Mouse (Mus musculus) embryonic stem cell, embryonic (primary cell): ENCODE data around the gene Tnfrsf1b.

Experiments used
- CTCF ChIA-PET, 4 experiments: fragments of 300-600 bp in 2 of 4; fragments of 350-600 bp in 2 of 4; sonication (Branson Sonifier 250); formaldehyde crosslinking; loops; one replicate each; lab custom pipeline; 2022; ENCODE audit warnings: inconsistent platforms in 2 of 4; lab: Charles Lee
- POLR2A ChIA-PET, 4 experiments: fragments of 300-600 bp in 2 of 4; fragments of 350-600 bp in 2 of 4; sonication (Branson Sonifier 250); formaldehyde crosslinking; loops; one replicate each; lab custom pipeline; 2022; ENCODE audit warnings: antibody characterized with exemption in 4 of 4, inconsistent platforms in 1 of 4; lab: Charles Lee

Tnfrsf1b gene

DNA sequence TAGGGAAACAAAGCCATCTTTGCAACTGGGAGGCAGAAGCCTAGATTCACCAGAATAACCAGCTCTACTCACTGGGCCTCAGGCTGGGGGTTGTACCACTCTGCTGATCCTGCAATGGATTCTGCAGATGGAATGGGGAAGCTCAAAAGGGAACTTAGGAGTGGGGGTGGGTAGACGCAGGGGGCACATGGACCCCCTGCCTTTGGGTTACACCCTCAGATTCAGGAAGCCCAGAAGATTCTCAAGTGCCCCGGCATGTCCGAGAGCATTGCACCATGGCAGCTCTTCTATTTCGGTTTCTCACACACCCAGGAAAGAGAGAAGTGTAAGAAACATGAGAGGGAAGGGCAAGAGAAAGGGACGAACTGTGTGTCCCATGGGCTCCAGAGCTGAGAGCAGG, 23.5 kb upstream of the Tnfrsf1b start:
- CTCF ChIA-PET = interaction anchor here in 2 of 4 experiments (0.7 to 1.1 kb wide), 4 partner anchors 51 to 74 kb away, joined by 3 to 5 read pairs (median 4); no protein-coding TSS in a partner anchor

DNA sequence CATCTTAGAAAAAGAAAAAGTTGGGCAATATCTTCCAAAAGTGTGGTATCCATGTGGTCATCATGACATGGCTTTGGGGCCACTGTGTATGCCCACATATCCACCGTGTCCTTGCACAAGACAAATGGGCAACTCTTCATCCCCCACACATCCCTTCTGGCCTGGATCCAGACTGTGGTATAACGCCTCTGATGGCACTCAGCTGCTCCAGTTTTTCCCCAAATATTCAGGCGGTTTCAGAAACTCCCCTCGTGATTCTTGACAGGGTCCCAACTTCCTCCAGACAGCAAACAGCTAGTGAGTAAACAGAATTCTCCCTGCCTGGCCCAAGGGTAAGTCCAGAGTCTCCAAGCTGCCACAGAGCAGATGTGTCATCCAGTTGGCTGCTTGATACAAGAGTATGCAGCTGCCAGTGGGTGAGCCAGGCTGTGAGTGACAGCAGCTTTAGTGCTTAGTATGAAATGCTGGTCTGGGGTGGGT, 21.0 kb upstream of the Tnfrsf1b start:
- ChIA-PET CTCF (interaction anchor here in 2 of 4 experiments (0.9 to 1.5 kb wide), 3 partner anchors 48 to 53 kb away, joined by 3 to 4 read pairs (median 4); no protein-coding TSS in a partner anchor), POLR2A (interaction anchor here in 3 of 4 experiments (1.2 to 19.8 kb wide), 9 partner anchors 9 to 58 kb away, joined by 3 to 364 read pairs (median 6); partner anchors contain the start of gene Tnfrsf1b (in 3 of the 3))

More for the DNA sequence above, 23.5 kb upstream of the Tnfrsf1b start:
- POLR2A ChIA-PET = interaction anchor here in 3 of 4 experiments (0.6 to 19.8 kb wide), 17 partner anchors 10 to 477 kb away, joined by 3 to 364 read pairs (median 4); partner anchors contain the start of genes Tnfrsf1b (in 2 of the 3) and Vps13d (in 2 of the 3)

DNA sequence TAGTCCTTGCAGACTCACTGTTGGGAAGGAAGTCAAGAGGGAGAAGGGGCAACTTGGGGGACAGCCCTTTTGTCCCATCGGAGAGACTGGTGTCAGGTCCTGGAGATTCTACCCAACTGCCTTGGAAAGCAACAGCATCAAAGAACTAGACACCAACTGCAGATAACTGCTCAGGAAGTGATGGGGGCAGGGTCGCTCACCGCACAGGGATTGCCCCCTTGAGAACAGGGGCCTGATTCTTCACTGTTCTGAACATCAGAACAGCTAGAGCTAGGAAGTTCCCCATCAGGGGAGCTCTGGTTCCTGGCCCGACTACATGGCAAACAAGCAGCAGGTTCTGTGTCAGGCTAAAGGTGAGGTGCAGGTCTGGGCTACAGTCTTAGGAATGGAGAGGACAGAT, 19.8 kb upstream of the Tnfrsf1b start:
- POLR2A ChIA-PET = interaction anchor here in 3 of 4 experiments (0.6 to 19.8 kb wide), 10 partner anchors 9 to 280 kb away, joined by 3 to 364 read pairs (median 6); partner anchors contain the start of gene Tnfrsf1b (in 2 of the 3)
- CTCF ChIA-PET = interaction anchor here in 3 of 4 experiments (0.9 to 1.5 kb wide), 4 partner anchors 47 to 52 kb away, joined by 3 to 5 read pairs (median 4); no protein-coding TSS in a partner anchor

DNA sequence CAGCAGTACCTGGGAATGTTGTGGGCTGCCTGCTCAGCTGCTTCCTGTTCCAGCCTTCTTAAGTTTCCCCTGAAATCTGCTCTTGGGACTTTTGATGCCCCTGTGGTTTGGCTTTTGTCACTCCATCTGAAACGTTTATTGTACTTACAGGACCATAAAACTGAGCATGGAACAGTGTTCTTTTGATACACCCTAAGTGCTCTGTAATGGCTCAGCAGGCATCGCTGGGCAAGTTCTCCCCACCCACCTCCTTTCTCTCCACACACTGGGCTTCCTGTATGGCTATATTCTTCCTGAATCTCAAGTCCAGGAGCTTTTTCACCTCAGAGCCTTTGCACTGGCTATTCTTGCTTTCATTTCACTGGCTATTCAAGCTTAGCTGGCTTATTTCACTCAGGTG, 18.1 kb upstream of the Tnfrsf1b start:
- CTCF ChIA-PET = interaction anchor here in 2 of 4 experiments (0.6 to 1.6 kb wide), 5 partner anchors 45 to 50 kb away, joined by 3 to 7 read pairs (median 4); no protein-coding TSS in a partner anchor
- POLR2A ChIA-PET = interaction anchor here in 3 of 4 experiments (0.8 to 19.8 kb wide), 17 partner anchors 8 to 1964 kb away, joined by 3 to 364 read pairs (median 5); partner anchors contain the start of gene Tnfrsf1b (in 3 of the 3)

DNA sequence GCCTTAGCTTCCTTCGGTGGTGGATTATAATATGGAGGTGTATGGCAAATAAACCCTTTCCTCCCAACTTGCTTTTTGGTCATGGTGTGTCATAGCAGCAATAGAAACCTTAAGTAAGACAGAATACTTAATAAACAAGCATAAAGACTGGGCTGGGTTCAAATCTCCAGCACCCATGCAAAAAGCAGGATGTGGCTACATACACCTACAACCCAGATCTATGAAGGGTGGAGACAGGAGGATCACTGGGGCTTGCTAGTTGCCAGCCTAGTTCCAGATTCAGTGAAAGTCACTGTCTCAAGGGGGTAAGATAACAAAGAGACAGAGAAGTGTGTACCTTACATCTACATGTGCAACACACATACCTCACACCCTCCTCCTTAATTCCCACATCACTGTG, 16.9 kb upstream of the Tnfrsf1b start:
- CTCF ChIA-PET = interaction anchor here in 1 of 4 experiments (0.9 kb wide), 1 partner anchor 23 kb away, joined by 3 read pairs; no protein-coding TSS in a partner anchor

DNA sequence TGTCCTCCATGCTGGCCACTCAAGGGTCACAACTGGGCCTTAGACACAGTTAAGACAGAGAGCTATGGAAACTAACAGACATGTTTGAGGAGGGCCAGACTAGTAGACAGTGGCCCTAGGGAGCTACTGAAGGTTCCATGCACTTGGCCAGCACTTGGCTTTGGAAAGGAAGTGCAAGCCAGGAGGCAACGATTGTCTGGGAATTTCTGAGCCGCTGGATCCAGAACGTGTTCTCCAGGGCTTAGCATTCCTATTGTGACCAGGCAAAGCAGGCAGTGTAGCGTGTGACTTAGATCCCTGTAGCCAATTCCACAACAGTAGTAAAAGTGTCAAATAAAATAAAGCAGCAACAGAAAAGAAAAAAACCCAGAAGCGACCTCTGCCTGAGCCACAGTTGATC, 14.1 kb upstream of the Tnfrsf1b start:
- CTCF ChIA-PET = no interaction called here

More for the DNA sequence above, 16.9 kb upstream of the Tnfrsf1b start:
- POLR2A ChIA-PET = interaction anchor here in 2 of 4 experiments (1.1 to 19.8 kb wide), 7 partner anchors 8 to 28 kb away, joined by 3 to 364 read pairs (median 9); partner anchors contain the start of gene Tnfrsf1b (in 2 of the 2)

DNA sequence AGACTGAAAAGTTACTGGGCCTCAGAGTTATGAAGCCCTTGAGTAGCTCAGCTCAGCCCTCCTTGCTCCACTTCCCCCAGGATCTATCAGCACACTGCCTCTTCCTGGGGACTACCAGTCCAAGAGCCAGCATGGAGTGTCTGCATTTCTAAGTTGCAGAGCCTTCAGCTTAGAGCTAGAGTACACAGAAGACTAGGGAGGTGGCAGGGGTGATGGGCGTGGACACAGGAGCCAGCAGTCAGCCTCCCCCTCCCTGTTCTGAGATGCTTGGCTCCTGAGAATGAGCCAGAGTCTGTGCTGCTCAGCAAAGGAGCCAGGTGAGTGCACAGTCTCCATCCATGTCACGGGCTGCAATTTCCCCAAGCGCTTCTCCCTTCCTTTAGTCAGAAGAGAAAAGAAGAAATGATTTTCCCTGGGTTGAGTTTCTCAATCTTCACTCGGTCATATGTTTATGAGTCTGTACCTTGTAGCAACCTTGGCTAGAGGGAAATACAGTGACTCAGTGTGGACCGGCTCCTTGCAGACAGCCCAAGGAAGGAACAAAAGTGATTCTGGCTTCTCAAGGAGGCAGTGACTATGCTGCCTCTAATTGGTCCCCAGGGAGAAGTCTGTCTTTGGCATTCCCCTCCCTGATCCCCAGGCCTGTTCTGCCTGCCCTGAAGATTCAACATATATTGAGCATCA, 11.2 kb upstream of the Tnfrsf1b start:
- CTCF ChIA-PET = interaction anchor here in 2 of 4 experiments (0.6 to 1.5 kb wide), 2 partner anchors 13 to 43 kb away, joined by 3 to 5 read pairs; no protein-coding TSS in a partner anchor
- POLR2A ChIA-PET = interaction anchor here in 2 of 4 experiments (0.6 to 19.9 kb wide), 8 partner anchors 9 to 19 kb away, joined by 3 to 364 read pairs (median 3); partner anchors contain the start of gene Tnfrsf1b (in 2 of the 2)

More for the DNA sequence above, 14.1 kb upstream of the Tnfrsf1b start:
- POLR2A ChIA-PET = interaction anchor here in 3 of 4 experiments (0.6 to 19.8 kb wide), 9 partner anchors 9 to 36 kb away, joined by 3 to 329 read pairs (median 5); partner anchors contain the start of gene Tnfrsf1b (in 3 of the 3)

DNA sequence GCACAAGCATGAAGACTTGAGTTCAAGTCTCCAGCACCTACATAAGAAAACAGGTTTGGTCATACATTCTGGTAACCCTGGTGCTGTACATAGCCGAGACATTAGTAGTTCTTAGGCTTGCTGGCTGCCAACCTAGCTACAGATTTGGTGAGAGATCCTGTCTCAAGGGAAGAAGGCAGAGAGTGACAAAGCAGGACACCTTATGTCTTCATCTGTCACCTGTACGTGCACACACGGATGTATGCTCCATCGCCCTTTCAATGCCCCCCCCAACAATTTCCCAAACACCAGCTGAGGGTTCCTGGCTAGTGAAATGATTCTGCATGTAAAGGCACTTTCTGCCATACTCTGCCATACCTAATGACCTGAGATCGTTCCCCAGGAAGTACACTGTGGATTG, 9.5 kb upstream of the Tnfrsf1b start:
- POLR2A ChIA-PET = interaction anchor here in 2 of 4 experiments (0.6 to 19.9 kb wide), 6 partner anchors 8 to 209 kb away, joined by 3 to 364 read pairs (median 6); partner anchors contain the start of gene Tnfrsf1b (in 2 of the 2)
- CTCF ChIA-PET = interaction anchor here in 1 of 4 experiments (0.7 kb wide), 1 partner anchor 59 kb away, joined by 3 read pairs; the partner anchor contains the start of gene Tnfrsf8

DNA sequence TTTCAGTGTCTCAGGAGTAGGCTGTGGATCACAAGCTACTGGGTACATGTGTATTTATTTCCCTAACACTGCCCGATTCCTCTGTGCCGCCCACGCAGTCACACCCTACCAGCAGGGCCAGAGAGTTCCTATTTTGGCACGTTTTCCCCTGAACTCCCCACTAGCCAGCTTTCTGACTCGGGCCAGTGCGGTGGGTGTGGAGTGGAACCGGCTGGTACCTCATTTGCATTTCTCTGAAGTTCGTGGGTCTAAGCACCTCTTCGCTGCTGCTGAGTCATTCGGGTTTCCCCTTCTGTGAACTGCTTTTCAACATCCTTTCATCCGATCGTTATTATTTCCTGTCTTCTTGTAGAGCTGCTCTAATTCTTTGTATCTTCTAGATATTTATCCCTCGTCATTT, 7.7 kb upstream of the Tnfrsf1b start:
- POLR2A ChIA-PET = interaction anchor here in 3 of 4 experiments (0.8 to 19.9 kb wide), 8 partner anchors 9 to 62 kb away, joined by 3 to 364 read pairs (median 5); no protein-coding TSS in a partner anchor
- CTCF ChIA-PET = interaction anchor here in 2 of 4 experiments (0.6 to 1.2 kb wide), 2 partner anchors 35 to 1213 kb away, joined by 3 to 4 read pairs; no protein-coding TSS in a partner anchor

DNA sequence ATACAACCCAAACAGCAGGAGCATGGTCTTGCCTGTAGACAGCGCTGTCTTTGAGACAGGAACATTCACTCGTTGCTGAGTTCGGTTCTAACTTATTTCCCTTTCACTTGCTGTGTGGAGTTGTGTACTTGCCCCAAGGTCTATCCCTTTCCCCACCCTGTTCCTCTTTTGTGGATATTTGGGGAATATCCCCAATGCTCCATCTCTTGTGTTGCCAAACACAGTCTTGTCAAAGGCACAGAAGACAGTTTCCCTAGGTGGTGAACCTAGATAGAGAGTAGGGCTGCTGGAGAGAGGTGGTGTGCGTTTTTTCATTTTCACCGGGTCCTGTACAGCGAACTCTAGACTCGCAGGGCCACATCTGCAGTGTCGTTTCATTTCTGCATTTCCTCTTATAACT, 5.9 kb upstream of the Tnfrsf1b start:
- CTCF ChIA-PET = interaction anchor here in 1 of 4 experiments (1.5 kb wide), 1 partner anchor 33 kb away, joined by 5 read pairs; no protein-coding TSS in a partner anchor
- POLR2A ChIA-PET = interaction anchor here in 2 of 4 experiments (0.8 to 19.9 kb wide), 5 partner anchors 13 to 43 kb away, joined by 3 to 364 read pairs (median 5); no protein-coding TSS in a partner anchor

DNA sequence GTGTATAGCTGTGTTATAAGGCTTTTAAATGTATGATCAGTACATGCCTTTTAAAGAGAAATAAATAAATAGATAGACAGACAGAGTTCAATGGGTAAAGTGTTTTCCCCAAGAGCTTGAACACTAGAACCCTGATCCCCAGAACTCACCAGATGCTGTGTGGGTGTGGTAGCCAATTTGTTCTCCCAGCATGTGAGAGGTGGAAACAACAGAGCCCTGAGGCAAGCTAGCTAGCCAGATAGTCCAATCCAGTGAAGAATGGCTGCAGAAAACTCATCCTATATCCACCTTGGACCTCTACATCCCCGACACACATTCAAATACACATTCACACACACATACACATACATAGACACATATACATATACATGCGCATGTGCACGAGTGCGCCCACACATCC, 4.9 kb upstream of the Tnfrsf1b start:
- CTCF ChIA-PET = interaction anchor here in 3 of 4 experiments (0.6 to 2.4 kb wide), 5 partner anchors 32 to 56 kb away, joined by 3 to 10 read pairs (median 5); no protein-coding TSS in a partner anchor
- POLR2A ChIA-PET = interaction anchor here in 2 of 4 experiments (0.5 to 19.9 kb wide), 9 partner anchors 14 to 450 kb away, joined by 3 to 364 read pairs (median 5); no protein-coding TSS in a partner anchor

DNA sequence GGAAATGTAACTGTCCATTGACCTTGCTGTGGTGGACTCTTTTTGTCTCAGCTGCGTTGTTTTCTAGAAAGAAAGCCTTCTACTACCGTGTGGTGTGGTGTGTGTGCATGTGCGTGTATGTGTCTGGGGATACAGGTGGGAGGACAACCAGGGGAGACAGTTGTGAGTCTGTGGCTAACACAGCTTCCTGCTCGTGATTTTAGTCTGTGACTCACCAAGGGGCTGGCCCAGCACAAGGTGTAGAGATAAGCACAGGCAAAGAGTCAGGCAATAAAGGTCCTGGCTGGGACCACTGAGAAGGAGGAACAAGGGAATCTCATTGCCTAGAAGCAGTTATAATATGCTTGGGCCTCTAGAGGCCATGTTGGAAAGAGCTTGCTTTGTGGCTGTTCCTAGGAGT, 3.3 kb upstream of the Tnfrsf1b start:
- ChIA-PET CTCF (interaction anchor here in 3 of 4 experiments (0.8 to 2.4 kb wide), 8 partner anchors 22 to 94 kb away, joined by 3 to 10 read pairs (median 4); no protein-coding TSS in a partner anchor), POLR2A (interaction anchor here in 3 of 4 experiments (0.6 to 19.9 kb wide), 29 partner anchors 9 to 348 kb away, joined by 3 to 364 read pairs (median 6); partner anchors contain the start of gene Vps13d (in 1 of the 3))

DNA sequence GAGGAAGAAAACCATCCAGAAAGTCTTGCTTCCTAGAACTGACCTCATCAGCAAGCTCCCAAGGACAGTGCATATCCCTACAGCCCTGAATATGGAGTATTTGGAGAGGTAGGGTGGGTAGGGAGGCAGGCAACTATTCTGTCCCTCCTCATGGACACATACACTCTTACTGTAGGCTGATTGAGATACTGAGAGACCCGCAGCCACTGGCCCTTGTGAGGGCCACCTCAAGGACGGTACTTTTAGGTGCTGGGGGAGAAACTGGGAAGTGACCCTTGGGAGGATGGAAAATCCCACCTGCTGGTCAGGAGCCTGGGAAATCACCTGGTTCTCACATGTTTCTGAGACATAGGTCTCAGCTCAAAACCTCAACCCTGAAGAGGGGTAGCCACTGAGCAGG, 886 bp upstream of the Tnfrsf1b start:
- CTCF ChIA-PET = interaction anchor here (0.9 to 2.5 kb wide), 7 partner anchors 28 to 86 kb away, joined by 3 to 20 read pairs (median 6); no protein-coding TSS in a partner anchor

DNA sequence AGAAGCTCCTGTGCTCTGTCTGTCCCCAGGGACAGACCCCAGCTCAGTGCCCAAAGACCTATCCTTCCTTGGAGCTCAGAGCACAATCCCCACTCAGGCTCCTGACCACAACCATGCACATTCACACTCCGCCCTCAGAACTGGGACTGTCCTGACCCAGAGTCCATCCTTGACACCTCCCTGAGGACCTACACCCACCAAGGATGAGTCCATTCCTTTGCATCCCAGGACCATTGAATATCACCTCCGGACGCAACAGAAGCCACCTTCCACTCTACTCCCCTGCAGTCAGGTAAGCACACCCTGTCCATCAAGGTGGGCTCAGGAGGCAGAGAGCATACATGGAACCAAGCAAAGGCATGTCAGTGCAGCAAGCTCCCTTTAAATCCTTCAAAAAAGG, 1.1 kb downstream of the Tnfrsf1b start:
- CTCF ChIA-PET = interaction anchor here in 2 of 4 experiments (1.0 to 2.5 kb wide), 5 partner anchors 17 to 31 kb away, joined by 3 to 10 read pairs (median 4); no protein-coding TSS in a partner anchor
- POLR2A ChIA-PET = interaction anchor here in 3 of 4 experiments (0.6 to 19.9 kb wide), 18 partner anchors 9 to 351 kb away, joined by 3 to 364 read pairs (median 16); no protein-coding TSS in a partner anchor

More for the DNA sequence above, 886 bp upstream of the Tnfrsf1b start:
- POLR2A ChIA-PET = interaction anchor here in 3 of 4 experiments (0.6 to 19.9 kb wide), 34 partner anchors 10 to 143 kb away, joined by 3 to 364 read pairs (median 7); partner anchors contain the start of gene Vps13d (in 1 of the 3)

DNA sequence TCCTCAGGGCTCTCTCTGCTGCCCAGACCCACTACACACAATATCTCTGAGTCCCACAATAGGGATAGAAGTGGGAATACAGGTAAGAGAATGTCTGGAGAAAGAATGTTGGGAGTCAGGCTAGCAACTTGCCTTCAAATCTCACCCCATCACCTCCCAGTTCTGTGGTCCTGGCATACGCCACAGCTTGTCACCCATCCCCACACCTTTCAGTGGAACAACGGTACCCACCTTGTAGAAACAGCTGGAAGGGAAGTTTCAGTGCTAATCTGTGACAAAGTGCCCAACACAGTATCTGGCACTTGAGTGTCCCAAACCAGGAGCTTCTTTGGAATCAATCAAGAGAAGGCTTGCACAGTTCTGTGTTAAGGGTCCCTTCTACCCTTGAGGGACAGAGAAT, 2.0 kb downstream of the Tnfrsf1b start:
- POLR2A ChIA-PET = interaction anchor here in 2 of 4 experiments (0.8 to 19.9 kb wide), 13 partner anchors 9 to 350 kb away, joined by 3 to 364 read pairs (median 16); no protein-coding TSS in a partner anchor
- CTCF ChIA-PET = interaction anchor here in 1 of 4 experiments (1.0 kb wide), 1 partner anchor 25 kb away, joined by 3 read pairs; no protein-coding TSS in a partner anchor

DNA sequence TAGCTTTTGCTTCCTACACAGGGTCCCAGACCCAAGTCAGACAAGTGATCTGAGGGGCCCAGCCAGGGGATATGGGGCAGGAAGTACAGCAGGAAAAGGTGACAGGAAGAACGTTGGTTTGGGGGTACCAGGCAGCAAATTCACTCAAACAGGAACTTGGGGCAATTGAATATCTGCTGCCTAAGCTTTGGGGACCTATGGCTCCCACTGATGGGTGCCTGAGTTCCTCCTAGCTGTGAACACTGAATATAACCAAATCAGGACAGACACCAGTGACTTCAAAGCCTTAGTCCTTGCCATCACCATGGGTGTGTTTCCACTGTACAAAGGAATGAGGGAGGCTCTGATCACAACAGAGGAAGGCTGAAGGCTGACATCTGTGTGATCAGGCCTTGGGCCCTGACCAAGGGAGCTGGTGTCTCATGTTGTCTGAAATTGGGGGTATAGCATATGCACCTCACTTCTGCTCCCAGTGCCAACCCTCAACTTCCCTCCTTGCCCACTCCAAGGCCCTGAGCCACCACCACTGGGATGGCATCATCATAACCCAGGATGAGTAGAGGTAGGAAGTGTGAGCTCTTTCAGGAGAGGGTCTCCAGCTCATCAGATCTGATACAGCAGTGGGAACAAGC, 3.8 kb downstream of the Tnfrsf1b start:
- POLR2A ChIA-PET = interaction anchor here in 2 of 4 experiments (0.8 to 19.9 kb wide), 8 partner anchors 12 to 34 kb away, joined by 3 to 364 read pairs (median 3); no protein-coding TSS in a partner anchor

More for the DNA sequence above, 3.8 kb downstream of the Tnfrsf1b start:
- CTCF ChIA-PET = interaction anchor here in 3 of 4 experiments (0.7 to 1.6 kb wide), 6 partner anchors 10 to 220 kb away, joined by 3 to 4 read pairs (median 4); no protein-coding TSS in a partner anchor
